Mouse (Mus musculus): Measurements from ENCODE around the gene Mettl14. TPM values are rescaled to one million over a fixed set of nuclear protein-coding genes. Genes with fewer than 3 reads are reported as not detected.
A peak's percentile ranks its signal among the peaks of the same experiment; 100 is the strongest.
"Not testable (repeated sequence)": the region's sequence is repeated elsewhere in the genome, so short reads cannot be mapped to it uniquely, and the experiment has no call there.

Gene Mettl14
- total and polyA plus RNA-seq, 3 experiments, result 5.4 to 13.9 (median 11.6) TPM

GRCm38 (mm10) chr3:123391180-123391579 lies 5.3 kb upstream of the Mettl14 start:
- no peak for DNase-seq
- no peaks in the 10 kb centered on the region for H3K79me2 ChIP-seq (replicated peaks; ENCODE audit: control insufficient read depth, insufficient read depth, low read length)
- no peak overlapping the region for H3K9ac ChIP-seq (ENCODE audit: low read depth, low read length)
- intact Hi-C loops (cut with DNase I), result no loop called here
- 69% methylated on average over 4 of the region's 4 CpGs for WGBS
- H3K27me3 ChIP-seq (ENCODE audit: control insufficient read depth, insufficient read depth, low read length), result no peaks in the 10 kb centered on the region
- no peaks in the 10 kb centered on the region for H3K4me1 ChIP-seq (ENCODE audit: control insufficient read depth, insufficient read depth, low read length)
- no peaks in the 10 kb centered on the region for H3K36me3 ChIP-seq (ENCODE audit: control insufficient read depth, insufficient read depth, low read length)
- no peak overlapping the region for H3K27ac ChIP-seq
- H3K4me3 ChIP-seq, result no peak overlapping the region
- TF ChIP-seq POLR2A (IDR thresholded peaks at IDR 0.05; ENCODE audit: insufficient read depth, low read depth, low read length) (no peak), EP300 (IDR thresholded peaks at IDR 0.05; ENCODE audit: insufficient read depth, low read depth, low read length) (no peak), CTCF (IDR thresholded peaks at IDR 0.05) (no peak)

DNA sequence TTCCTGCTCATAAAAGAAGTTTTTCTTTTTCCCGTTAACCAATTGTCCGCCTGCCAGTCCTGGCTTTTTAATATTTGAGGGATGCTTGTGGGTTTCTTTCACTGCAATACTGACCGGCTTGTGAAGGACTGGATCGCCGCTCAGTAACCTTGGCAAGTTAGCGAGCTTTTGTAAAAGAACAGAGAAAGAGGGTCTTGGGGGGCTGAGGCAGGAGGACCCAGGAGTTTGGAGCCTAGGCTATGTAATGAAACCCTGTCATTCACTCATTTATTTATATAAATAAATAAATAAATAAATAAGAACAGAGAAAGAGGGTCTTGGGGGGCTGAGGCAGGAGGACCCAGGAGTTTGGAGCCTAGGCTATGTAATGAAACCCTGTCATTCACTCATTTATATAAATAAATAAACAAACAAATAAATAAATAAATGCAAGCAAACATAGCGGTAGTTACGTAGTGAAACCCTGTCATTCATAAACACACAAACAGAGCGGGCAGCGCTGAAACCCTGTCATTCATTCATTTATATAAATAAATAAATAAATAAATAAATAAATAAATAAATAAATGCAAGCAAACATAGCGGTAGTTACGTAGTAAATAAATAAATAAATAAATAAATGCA lies 361 bp upstream of the Mettl14 start:
- not testable (repeated sequence) for DNase-seq; H3K36me3 ChIP-seq (ENCODE audit: control insufficient read depth, insufficient read depth, low read length); H3K79me2 ChIP-seq (replicated peaks; ENCODE audit: control insufficient read depth, insufficient read depth, low read length); H3K27me3 ChIP-seq (ENCODE audit: control insufficient read depth, insufficient read depth, low read length); H3K4me1 ChIP-seq (ENCODE audit: control insufficient read depth, insufficient read depth, low read length)
- peak overlapping the region; percentile 87 for H3K4me3 ChIP-seq
- peak overlapping the region; percentile 66 for H3K27ac ChIP-seq
- intact Hi-C loops (cut with DNase I), result loop anchor here (10.0 kb wide), 1 partner anchor 1111 kb away; the partner anchor contains the start of gene Dnttip2
- H3K9ac ChIP-seq (ENCODE audit: low read depth, low read length), result peak overlapping the region; percentile 39; the same call in 1 of the 2 replicates
- 17% methylated on average over 12 of the region's 12 CpGs for WGBS

- H3K27me3 ChIP-seq (ENCODE audit: control insufficient read depth, insufficient read depth, low read length), result no peaks in the 10 kb centered on the region
- peak overlapping the region; percentile 60 for H3K9ac ChIP-seq (ENCODE audit: low read depth, low read length)
- 0 out of 2 replicates have a peak, but pooled peaks cover 2% of the 10 kb centered on the region for H3K79me2 ChIP-seq (replicated peaks; ENCODE audit: control insufficient read depth, insufficient read depth, low read length)
- H3K36me3 ChIP-seq (ENCODE audit: control insufficient read depth, insufficient read depth, low read length), result peaks cover 2% of the 10 kb centered on the region; the same call in 1 of the 2 replicates
- intact Hi-C loops (cut with DNase I), result loop anchor here (2.0 to 10.0 kb wide), 2 partner anchors 122 to 1110 kb away; partner anchors contain the start of gene Dnttip2
- H3K4me1 ChIP-seq (ENCODE audit: control insufficient read depth, insufficient read depth, low read length), result no peaks in the 10 kb centered on the region; the same call in 1 of the 2 replicates
- peak overlapping the region; percentile 87 for H3K4me3 ChIP-seq
- no peak for DNase-seq
- TF ChIP-seq CTCF (IDR thresholded peaks at IDR 0.05) (no peak), EP300 (IDR thresholded peaks at IDR 0.05; ENCODE audit: insufficient read depth, low read depth, low read length) (no peak), POLR2A (IDR thresholded peaks at IDR 0.05; ENCODE audit: insufficient read depth, low read depth, low read length) (no peak)
- WGBS, result 9% methylated on average over 6 of the region's 6 CpGs
- peak overlapping the region; percentile 66 for H3K27ac ChIP-seq
Observed at GRCm38 (mm10) chr3:123385118-123385485, 806 bp downstream of the Mettl14 start.

- intact Hi-C loops (cut with DNase I), result loop anchor here (2.0 to 10.0 kb wide), 2 partner anchors 122 to 1110 kb away; partner anchors contain the start of gene Dnttip2
- no peaks in the 10 kb centered on the region; the same call in 1 of the 2 replicates for H3K4me1 ChIP-seq (ENCODE audit: control insufficient read depth, insufficient read depth, low read length)
- no peak overlapping the region for H3K9ac ChIP-seq (ENCODE audit: low read depth, low read length)
- H3K27me3 ChIP-seq (ENCODE audit: control insufficient read depth, insufficient read depth, low read length), result no peaks in the 10 kb centered on the region
- peaks cover 2% of the 10 kb centered on the region for H3K36me3 ChIP-seq (ENCODE audit: control insufficient read depth, insufficient read depth, low read length)
- 0 out of 2 replicates have a peak, but pooled peaks cover 2% of the 10 kb centered on the region for H3K79me2 ChIP-seq (replicated peaks; ENCODE audit: control insufficient read depth, insufficient read depth, low read length)
- H3K27ac ChIP-seq, result no peak overlapping the region
- no peak for DNase-seq
- H3K4me3 ChIP-seq, result no peak overlapping the region
- 86% methylated on average over 7 of the region's 7 CpGs for WGBS
- TF ChIP-seq CTCF (IDR thresholded peaks at IDR 0.05) (no peak), POLR2A (IDR thresholded peaks at IDR 0.05; ENCODE audit: insufficient read depth, low read depth, low read length) (no peak), EP300 (IDR thresholded peaks at IDR 0.05; ENCODE audit: insufficient read depth, low read depth, low read length) (no peak)
Observed at GRCm38 (mm10) chr3:123384435-123384834, 1.5 kb downstream of the Mettl14 start.

DNA sequence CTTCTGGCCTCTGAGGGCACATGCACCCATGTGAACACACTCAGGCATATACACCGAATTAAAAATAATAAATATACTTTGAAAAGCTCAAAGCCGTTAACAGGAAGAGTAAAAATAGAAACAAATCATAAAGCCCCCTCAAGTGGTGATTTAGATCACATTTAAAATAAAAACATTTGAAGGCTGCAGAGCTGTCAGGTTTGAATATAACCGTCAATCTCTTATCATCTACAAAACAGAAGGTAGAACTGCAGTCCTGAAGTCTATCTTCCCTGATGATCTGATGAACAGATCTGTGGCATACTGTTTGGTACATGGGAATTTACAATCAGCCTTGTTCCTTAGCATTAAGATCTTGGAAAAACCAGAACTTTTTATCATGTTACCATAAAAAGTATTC lies 9.3 kb downstream of the Mettl14 start:
- Histone ChIP-seq H3K4me3 (no peak overlapping the region), H3K4me1 (ENCODE audit: control insufficient read depth, insufficient read depth, low read length) (peaks cover 2% of the 10 kb centered on the region; the same call in 1 of the 2 replicates), H3K79me2 (replicated peaks; ENCODE audit: control insufficient read depth, insufficient read depth, low read length) (no peaks in the 10 kb centered on the region), H3K9ac (ENCODE audit: low read depth, low read length) (no peak overlapping the region), H3K36me3 (ENCODE audit: control insufficient read depth, insufficient read depth, low read length) (no peaks in the 10 kb centered on the region; the same call in 1 of the 2 replicates), H3K27ac (no peak overlapping the region), H3K27me3 (ENCODE audit: control insufficient read depth, insufficient read depth, low read length) (no peaks in the 10 kb centered on the region)
- no peak for DNase-seq
- TF ChIP-seq EP300 (IDR thresholded peaks at IDR 0.05; ENCODE audit: insufficient read depth, low read depth, low read length) (no peak), CTCF (IDR thresholded peaks at IDR 0.05) (no peak)
- intact Hi-C loops (cut with DNase I), result no loop called here
- WGBS, result 89% methylated on average over 3 of the region's 3 CpGs

- H3K27ac ChIP-seq, result no peak overlapping the region
- no peaks in the 10 kb centered on the region for H3K36me3 ChIP-seq (ENCODE audit: control insufficient read depth, insufficient read depth, low read length)
- TF ChIP-seq POLR2A (IDR thresholded peaks at IDR 0.05; ENCODE audit: insufficient read depth, low read depth, low read length), result no peak
- no peak for TF ChIP-seq EP300 (IDR thresholded peaks at IDR 0.05; ENCODE audit: insufficient read depth, low read depth, low read length)
- peak; percentile 86 for TF ChIP-seq CTCF (IDR thresholded peaks at IDR 0.05)
- no peak overlapping the region for H3K9ac ChIP-seq (ENCODE audit: low read depth, low read length)
- H3K79me2 ChIP-seq (replicated peaks; ENCODE audit: control insufficient read depth, insufficient read depth, low read length), result no peaks in the 10 kb centered on the region
- no peak overlapping the region for H3K4me3 ChIP-seq
- H3K4me1 ChIP-seq (ENCODE audit: control insufficient read depth, insufficient read depth, low read length), result peaks cover 2% of the 10 kb centered on the region; the same call in 1 of the 2 replicates
- intact Hi-C loops (cut with DNase I), result loop anchor here (5.0 kb wide), 1 partner anchor 205 kb away; no protein-coding TSS in a partner anchor
- no peaks in the 10 kb centered on the region for H3K27me3 ChIP-seq (ENCODE audit: control insufficient read depth, insufficient read depth, low read length)
- WGBS, result 28% methylated on average over 11 of the region's 11 CpGs
- DNase-seq, result peak; percentile 69 to 71
Observed at GRCm38 (mm10) chr3:123371766-123372535, 14.0 kb downstream of the Mettl14 start.

Data from heart, adult 2 months (tissue).